Mouse (Mus musculus) forelimb bud, embryonic 11.5 days (tissue): ENCODE measurements around the gene Mief1.

Experiments
- DNase-seq: peaks from one replicate; pipeline ENCODE4 v3.0.0-alpha.2; 2012; ENCODE audit warnings: low read depth, low spot score

Gene Mief1

GRCm38 (mm10) chr15:80263610-80264575 lies 30.1 kb downstream of the Mief1 start, which contains the start of gene Rps19bp1:
TSS of gene Rps19bp1 (minus strand) at chr15:80264315.
- peak; percentile 95 for DNase-seq

- DNase-seq = peak; percentile 81
Measured at GRCm38 (mm10) chr15:80266281-80266680, 32.5 kb downstream of the Mief1 start.

- no peak for DNase-seq
Measured at GRCm38 (mm10) chr15:80271858-80272396, 38.1 kb downstream of the Mief1 start.

GRCm38 (mm10) chr15:80277107-80277506 lies 43.3 kb downstream of the Mief1 start:
- no peak for DNase-seq

GRCm38 (mm10) chr15:80277625-80278024 lies 43.8 kb downstream of the Mief1 start:
- DNase-seq = peak; percentile 89

GRCm38 (mm10) chr15:80278121-80278759 lies 44.4 kb downstream of the Mief1 start:
- DNase-seq = no peak

- no peak for DNase-seq
Measured at GRCm38 (mm10) chr15:80279053-80279452, 45.2 kb downstream of the Mief1 start.

GRCm38 (mm10) chr15:80280646-80281045 lies 46.8 kb downstream of the Mief1 start:
- no peak for DNase-seq

GRCm38 (mm10) chr15:80286851-80287415 lies 53.1 kb downstream of the Mief1 start, which contains the start of gene Cacna1i:
TSS of gene Cacna1i (plus strand) at chr15:80287238.
- no peak for DNase-seq

GRCm38 (mm10) chr15:80288036-80288435 lies 54.2 kb downstream of the Mief1 start:
- no peak for DNase-seq

GRCm38 (mm10) chr15:80289436-80289835 lies 55.6 kb downstream of the Mief1 start:
- DNase-seq = peak; percentile 57

GRCm38 (mm10) chr15:80297146-80297545 lies 63.3 kb downstream of the Mief1 start:
- no peak for DNase-seq
